Mouse (Mus musculus) kidney, adult 18-20 months (tissue): ENCODE results near the gene Htt.

ENCODE experiments used
- DNase-seq: peaks from one replicate; pipeline ENCODE4 v3.0.0; 2021

The Htt gene

DNA sequence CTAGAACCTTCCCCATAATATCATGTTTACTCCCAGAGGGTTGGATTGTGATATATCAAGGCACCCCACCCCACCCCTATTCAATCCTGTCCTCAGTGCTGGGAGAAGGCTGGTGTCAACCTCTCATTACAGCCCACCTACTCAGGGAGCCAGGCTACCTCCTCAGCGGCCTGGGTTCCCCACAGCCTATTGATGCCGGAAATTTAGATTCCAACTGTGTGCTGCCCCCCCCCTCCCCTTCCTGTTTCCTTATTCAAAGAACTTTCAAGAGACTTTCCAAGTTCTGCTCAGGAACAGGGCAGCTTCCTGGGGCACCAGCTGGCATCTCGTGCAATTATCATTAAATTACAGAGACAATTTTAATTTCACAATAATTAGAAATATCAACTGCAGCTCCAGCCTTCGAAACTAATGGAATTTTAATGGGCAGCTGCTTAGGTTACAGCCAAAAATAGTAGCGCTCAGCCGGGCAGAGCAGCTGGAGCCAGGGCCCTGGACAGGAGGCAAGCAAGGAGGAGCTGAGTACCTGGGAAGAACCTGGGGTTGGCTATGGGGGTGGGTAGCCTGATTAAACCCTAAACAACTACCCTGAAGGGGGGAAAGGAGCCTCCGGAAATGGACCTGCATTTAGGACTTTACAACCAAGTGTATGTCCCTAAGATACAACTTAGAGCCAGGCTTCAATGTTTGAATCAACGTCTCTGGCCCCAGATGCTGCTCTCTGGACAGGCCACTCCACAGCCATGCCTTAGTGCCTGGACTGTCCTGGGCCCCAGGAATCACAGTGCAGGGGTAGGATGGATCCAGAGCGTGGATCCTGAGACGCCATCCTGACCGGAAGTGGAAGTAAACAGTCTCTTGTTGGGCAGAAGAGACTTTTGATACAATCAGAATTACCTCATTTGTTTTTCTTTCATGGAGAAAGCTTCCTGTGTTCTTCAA, 170.2 kb downstream of the Htt start:
- DNase-seq = no peak

- no peak for DNase-seq
These were observed 170.9 kb downstream of the Htt start for GRCm38 (mm10) chr5:34932458-34932806.

DNA sequence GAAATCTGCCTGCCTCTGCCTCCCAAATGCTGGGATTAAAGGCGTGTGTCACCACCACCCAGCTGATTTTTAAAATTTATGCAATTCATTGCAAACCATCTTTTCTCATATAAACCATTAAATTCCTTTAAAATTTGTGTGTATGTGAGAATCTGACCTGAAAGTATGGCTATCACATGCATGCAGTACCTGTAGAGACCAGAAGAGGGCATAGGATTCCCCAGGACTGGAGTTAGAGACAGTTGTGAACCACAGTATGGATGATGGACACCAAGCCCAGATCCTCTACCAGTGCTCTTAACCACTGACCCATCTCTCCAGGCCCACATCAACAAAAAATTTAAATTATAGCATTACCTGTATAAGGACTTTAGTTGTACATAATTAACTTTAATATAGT, 171.9 kb downstream of the Htt start:
- DNase-seq = no peak

DNA sequence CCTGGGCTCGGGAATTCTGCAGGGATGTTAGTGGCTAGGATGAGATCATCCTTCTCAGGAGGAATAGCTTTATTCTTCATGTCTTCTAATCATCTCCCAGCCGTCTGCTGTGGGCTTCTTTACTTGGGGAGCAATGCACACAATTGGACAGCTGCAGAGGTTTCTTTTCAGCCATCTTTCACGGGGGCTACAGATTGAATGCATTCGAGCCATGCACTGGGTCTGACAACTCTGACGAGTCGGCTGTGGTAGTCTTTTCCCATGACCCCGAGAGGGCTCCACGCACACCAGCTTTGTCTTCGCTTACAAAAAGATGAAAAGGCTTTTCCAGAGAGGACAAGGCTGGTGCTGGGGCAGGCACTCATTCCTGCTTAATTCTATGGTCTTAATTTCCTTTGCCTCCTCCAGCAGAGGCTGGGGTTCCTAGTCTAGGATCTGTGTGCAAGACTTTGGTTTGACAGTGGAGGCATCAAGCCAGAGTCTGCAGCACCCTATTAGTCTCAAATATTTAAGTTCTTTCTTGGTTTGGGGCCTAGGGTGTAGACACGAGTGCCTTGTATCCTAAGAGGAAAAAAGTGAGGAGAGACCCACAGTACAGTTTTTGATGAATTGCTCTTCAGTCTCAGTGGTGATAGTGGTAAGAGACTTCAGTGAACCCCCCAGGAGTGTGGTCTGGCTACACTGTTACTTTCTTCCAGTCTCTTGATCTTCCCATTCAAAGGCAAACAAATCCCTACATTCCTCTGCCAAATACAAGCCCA, 180.3 kb downstream of the Htt start:
- DNase-seq = no peak

DNA sequence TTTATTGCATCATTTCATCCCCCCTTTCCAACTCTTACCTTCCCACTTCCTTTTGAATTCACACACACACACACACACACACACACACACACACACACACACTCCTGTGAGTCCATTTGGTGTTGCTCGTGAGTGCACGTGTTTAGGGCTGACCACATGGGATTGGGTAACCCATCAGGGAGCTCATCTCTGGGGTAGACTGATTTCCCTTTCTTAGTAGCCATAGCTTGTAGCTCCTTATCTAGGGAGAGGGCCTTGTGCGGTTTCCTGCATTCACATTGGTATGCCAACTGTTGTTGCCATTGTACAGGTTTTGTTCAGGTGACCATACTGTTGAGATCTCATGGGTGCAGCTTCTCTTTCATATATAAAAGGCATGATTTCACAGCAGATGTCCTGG, 181.9 kb downstream of the Htt start:
- no peak for DNase-seq

DNA sequence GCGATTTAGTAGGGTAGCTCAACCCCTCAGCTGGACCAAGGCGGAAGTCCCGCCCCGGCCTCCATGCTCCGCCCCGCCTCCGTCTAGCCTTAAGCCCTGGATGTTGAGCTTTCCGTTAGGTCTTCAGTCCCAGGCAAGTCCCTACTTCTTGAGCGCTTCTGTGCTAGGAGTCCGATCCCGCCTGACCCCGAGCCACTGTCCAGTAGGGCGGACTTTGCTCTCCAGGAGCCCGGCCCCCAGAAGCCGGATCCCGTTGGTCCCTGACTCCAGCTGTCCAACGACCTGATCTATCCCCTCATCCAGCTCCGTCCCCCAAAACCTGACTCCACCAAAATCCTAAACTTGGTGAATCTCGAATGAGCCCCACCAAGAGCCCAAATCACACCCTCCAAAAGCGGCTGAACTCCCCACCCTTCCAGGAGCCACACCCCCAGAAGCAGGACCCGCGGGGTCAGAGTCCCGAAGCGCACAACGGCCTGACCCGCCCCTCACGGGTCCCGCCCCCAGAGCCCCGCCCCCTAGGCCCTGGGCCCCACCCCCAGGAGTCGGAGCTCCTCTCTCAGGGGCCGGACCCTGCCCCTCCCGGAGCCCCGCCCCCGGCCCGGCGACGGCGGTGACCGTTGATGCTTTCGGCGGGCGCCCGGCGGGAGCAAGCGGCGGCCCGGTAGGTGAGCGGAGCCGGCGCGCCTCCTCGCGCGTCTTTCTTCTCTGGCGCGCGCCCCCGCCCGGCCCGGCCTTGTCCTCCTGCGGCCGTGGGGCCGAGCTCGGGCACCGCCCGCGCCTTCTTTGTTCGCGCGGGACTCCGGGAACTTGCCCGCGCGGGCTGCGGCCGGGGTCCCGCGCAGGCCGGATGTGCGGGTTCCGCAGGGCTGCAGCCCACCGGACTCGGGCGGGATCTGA, 187.6 kb downstream of the Htt start, which contains the start of gene Rgs12:
Gene Rgs12 (plus strand): TSS at position 585 of the 900 bp plus-strand sequence.
- DNase-seq = peak; percentile 89

DNA sequence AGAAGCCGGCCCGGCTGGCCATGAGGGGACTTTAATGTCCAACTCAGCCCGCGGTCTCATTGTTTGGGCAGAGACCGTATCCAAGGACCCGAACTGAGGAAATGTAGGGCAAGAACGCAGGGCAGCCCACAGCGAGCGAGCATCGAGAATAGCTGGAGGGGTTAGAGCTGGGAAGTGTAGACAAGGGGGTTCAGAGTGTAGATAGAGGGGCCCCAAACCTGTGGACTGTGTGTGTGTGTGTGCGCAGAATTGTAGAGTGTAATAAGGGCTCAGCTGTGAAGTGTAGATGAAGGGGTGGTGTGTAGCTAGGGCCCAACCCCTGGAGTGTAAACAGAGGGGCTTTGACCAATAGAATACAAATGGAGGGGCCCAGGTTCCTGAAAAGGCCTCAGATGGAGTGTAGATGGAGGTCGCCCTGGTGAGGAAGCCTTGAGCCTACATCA, 188.2 kb downstream of the Htt start:
- DNase-seq = no peak

- no peak for DNase-seq
These were observed 189.1 kb downstream of the Htt start for GRCm38 (mm10) chr5:34950486-34951160.

DNA sequence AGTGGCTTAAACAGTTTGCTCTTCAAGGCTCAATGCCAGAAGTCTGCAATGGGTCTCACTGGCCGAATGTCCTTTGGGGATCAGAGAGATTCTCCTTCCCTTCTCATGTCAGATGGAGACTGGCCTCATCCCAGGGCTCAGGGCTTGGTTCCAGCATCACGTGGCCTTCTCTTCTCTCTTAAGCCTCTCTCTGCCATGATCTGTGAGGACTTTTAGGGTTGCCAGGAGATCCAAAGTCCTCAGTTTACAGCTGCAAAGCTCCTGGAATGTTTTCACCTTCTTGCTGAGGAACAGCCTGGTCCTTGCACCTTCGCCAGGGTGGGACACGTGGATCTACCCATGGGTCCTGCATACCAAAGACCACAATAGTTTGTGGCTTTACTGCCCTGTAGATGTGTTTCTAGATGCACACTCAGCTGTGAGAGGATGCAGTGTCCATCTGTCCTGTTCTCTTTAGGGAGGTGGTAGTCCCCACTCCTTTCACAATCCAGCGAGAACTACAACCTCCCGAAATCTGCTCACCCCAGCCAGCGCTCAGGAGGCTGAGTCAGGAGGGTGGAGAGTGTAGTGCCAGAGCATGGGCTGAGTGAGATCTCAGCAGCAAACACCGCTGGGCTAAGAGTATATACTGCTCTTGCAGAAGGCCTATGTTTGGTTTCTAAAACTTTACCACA, 189.8 kb downstream of the Htt start:
- peak; percentile 39 for DNase-seq

DNA sequence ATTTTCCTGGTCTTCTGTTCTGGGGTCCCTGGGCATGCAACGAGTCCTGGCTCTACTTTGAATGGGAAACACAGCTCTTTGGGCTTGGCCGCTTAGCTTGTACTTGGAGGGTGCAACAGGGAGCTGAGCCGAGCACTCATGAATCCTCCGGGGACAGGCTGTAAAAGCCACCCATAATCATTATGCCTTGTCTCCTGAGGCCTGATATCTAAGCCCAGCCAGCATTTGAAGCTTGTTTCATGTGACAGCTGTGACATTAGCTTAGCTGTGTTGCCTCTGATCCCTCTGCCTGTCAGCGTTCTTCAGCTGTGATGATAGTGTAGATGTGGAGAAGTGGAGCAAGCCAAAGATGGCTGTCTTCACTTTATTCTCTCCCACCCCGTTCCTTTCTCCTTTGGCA, 193.0 kb downstream of the Htt start:
- no peak for DNase-seq

DNA sequence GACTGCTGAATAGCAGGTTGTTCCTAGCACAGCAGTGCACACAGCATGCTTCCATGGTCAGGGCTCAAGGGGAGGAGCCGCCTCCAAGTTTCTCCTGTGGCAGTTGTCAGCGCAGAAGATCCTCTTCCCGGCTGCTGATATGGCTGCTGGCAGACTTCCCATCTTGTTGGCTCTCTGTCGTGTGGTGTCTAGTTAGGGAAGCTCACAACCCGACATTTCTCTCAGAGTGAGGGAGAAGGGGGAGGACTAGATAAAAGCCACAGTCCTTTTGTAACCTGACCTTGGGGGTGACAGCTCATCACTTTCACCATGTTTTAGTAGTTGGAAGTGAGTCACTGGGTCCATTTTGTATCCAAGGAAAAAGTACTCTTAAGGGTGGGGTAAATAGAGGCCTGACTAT, 194.1 kb downstream of the Htt start:
- no peak for DNase-seq

DNA sequence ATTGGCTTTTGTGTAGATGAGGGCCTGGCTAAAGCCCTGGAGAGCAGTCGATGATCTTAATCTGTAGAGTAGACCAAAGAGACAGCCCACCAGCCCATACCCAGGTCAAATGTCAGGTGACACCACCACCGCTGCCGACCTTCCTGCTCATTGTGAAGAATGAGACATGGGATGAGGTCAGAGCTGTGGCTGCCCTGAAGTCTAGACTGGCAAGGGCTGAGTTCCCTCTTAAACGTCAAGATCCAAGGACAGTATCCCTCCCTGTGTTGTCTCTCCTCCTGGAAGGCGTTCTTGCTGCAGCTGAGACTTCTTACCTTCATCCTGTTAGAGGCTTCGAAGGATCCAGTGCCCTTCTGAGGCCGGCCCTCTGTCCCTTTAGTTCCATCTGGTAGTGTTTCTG, 194.6 kb downstream of the Htt start:
- DNase-seq = no peak

- no peak for DNase-seq
These were observed 195.5 kb downstream of the Htt start for GRCm38 (mm10) chr5:34957015-34957414.

DNA sequence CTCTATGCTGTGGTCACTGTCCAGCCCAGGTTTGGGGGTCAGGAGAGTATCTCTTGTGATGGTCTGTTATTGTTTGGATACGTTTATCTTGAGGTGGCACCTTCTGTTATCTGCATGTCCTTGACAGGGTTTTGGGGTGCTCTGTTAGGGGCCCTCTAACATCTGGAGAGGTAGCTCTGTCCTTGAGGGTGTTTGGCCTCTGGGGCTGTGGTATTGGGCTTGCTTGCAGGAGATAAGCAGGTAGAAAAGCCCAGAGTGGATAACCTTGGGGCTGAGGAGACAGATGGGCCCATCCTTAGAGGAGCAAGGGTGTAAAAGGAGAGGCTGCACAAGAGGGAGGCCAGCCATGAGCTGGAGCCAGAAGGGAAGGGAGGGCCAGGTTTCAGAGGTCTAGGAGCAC, 198.5 kb downstream of the Htt start:
- no peak for DNase-seq
